Mouse (Mus musculus) ES-E14 (cell line): ENCODE measurements at regions not wholly inside any gene's neighbourhood (a gene's known extent, or its start where the extent isn't known, plus 50 kb on each side); places are given as distances from the start of the nearest gene placed in this dataset.

Experiments
- HCFC1 ChIP-seq: IDR thresholded peaks from 2 replicates; pipeline ENCODE4 v1.6.1; 2012; ENCODE audit warnings: low read length, inconsistent platforms, borderline replicate concordance; ENCODE audit not compliant: insufficient read depth
- MAFK ChIP-seq: IDR thresholded peaks from 2 replicates; pipeline ENCODE4 v1.6.1; 2014; ENCODE audit warnings: mild to moderate bottlenecking, low read depth, low read length, inconsistent platforms; ENCODE audit not compliant: insufficient read depth
- ZC3H11A ChIP-seq: IDR thresholded peaks from 2 replicates; pipeline ENCODE4 v1.6.1; 2012; ENCODE audit warnings: low read depth, mild to moderate bottlenecking, inconsistent platforms, low read length, borderline replicate concordance
- ZNF384 ChIP-seq: IDR thresholded peaks from 2 replicates; pipeline ENCODE4 v1.6.1; 2012; ENCODE audit warnings: low read depth, low read length, inconsistent platforms

GRCm38 (mm10) chr5:133020821-133021220 is 477.7 kb upstream of the Auts2 start:
- TF ChIP-seq MAFK (no peak), HCFC1 (no peak), ZC3H11A (no peak), ZNF384 (no peak)
